Mouse (Mus musculus): ENCODE measurements at regions not wholly inside any gene's neighbourhood (a gene's known extent, or its start where the extent isn't known, plus 50 kb on each side); places are given as distances from the start of the nearest gene placed in this dataset.
A peak's percentile ranks its signal among the peaks of the same experiment; 100 is the strongest.

DNA sequence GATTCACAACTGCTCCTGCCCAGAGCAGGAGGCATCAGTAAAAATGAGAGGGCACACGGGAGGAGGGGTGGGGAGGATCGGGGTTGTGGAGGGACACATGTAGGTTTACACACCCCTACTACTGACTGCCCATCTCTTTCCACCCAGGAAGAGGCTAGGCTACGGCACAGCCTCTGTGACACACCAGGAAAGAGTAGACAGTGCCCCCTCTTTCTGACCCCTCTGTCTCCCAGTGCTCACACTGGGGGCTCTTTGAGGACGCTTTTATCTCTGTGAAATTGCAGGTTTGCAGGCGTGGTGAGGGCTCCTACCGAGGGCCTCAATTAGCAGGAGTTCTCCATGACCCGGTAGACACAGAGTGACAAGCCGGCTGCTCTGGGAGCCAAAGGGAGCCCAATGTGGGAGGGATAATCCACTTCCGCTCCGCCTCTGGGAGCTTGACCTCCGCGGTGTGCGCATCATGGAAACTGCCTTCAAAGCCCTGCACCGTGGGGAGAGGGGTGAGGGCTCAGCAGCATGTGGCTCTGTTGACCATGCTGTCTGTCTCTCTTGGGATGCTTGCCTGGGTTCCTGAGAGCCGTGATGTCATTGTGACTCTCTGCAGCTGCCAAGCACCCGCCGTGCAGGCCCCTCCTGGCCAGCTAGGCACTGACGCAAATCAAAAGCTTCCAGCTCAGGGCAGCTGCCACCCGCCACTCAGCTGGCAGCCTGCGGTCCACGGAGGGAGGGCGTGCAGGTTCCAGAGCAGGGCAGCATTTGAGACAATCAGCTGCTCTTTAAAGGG is 65.1 kb downstream of the Sik1 start:
- H3K36me3 ChIP-seq (ENCODE audit: insufficient read depth, low read length), result no peaks in the 10 kb centered on the region
- H3K27ac ChIP-seq (ENCODE audit: low read length), result peak overlapping the region; percentile 70
- H3K4me1 ChIP-seq (ENCODE audit: insufficient read depth, low read length), result peaks cover 36% of the 10 kb centered on the region
- 9% methylated on average over 22 of the region's 22 CpGs for WGBS
- ATAC-seq (ENCODE audit: low FRiP score, low TSS enrichment), result peak; percentile 61
- no peak overlapping the region for H3K4me3 ChIP-seq (ENCODE audit: low read length)
- H3K9me3 ChIP-seq (ENCODE audit: low read length), result no peaks in the 10 kb centered on the region
- H3K4me2 ChIP-seq (replicated peaks; ENCODE audit: low read depth, low read length), result peak overlapping the region; percentile 37
- H3K9ac ChIP-seq (replicated peaks; ENCODE audit: low read length), result peak overlapping the region; percentile 43; the same call in 1 of the 2 replicates
- H3K27me3 ChIP-seq (ENCODE audit: insufficient read depth, low read length), result no peaks in the 10 kb centered on the region

GRCm38 (mm10) chr17:31791656-31792055 is 63.9 kb downstream of the Sik1 start:
- Histone ChIP-seq H3K4me1 (ENCODE audit: insufficient read depth, low read length) (peaks cover 36% of the 10 kb centered on the region), H3K9ac (replicated peaks; ENCODE audit: low read length) (no peak overlapping the region), H3K4me2 (replicated peaks; ENCODE audit: low read depth, low read length) (no peak overlapping the region), H3K36me3 (ENCODE audit: insufficient read depth, low read length) (no peaks in the 10 kb centered on the region), H3K9me3 (ENCODE audit: low read length) (no peaks in the 10 kb centered on the region), H3K4me3 (ENCODE audit: low read length) (no peak overlapping the region), H3K27me3 (ENCODE audit: insufficient read depth, low read length) (no peaks in the 10 kb centered on the region), H3K27ac (ENCODE audit: low read length) (no peak overlapping the region)
- WGBS, result 95% methylated on average over 17 of the region's 17 CpGs
- ATAC-seq (ENCODE audit: low FRiP score, low TSS enrichment), result no peak

GRCm38 (mm10) chr17:31793040-31793439 is 62.6 kb downstream of the Sik1 start:
- 86% methylated on average over 5 of the region's 5 CpGs for WGBS
- Histone ChIP-seq H3K27me3 (ENCODE audit: insufficient read depth, low read length) (no peaks in the 10 kb centered on the region), H3K9me3 (ENCODE audit: low read length) (no peaks in the 10 kb centered on the region), H3K4me1 (ENCODE audit: insufficient read depth, low read length) (peaks cover 36% of the 10 kb centered on the region), H3K9ac (replicated peaks; ENCODE audit: low read length) (no peak overlapping the region), H3K27ac (ENCODE audit: low read length) (peak overlapping the region; percentile 21; the same call in 1 of the 2 replicates), H3K4me2 (replicated peaks; ENCODE audit: low read depth, low read length) (no peak overlapping the region), H3K36me3 (ENCODE audit: insufficient read depth, low read length) (no peaks in the 10 kb centered on the region), H3K4me3 (ENCODE audit: low read length) (no peak overlapping the region)
- no peak for ATAC-seq (ENCODE audit: low FRiP score, low TSS enrichment)

GRCm38 (mm10) chr17:31793521-31793920 is 62.1 kb downstream of the Sik1 start:
- H3K4me2 ChIP-seq (replicated peaks; ENCODE audit: low read depth, low read length), result no peak overlapping the region
- H3K9ac ChIP-seq (replicated peaks; ENCODE audit: low read length), result no peak overlapping the region
- no peaks in the 10 kb centered on the region for H3K36me3 ChIP-seq (ENCODE audit: insufficient read depth, low read length)
- WGBS, result 53% methylated on average over 10 of the region's 10 CpGs
- H3K27me3 ChIP-seq (ENCODE audit: insufficient read depth, low read length), result no peaks in the 10 kb centered on the region
- peak overlapping the region; percentile 37; the same call in 1 of the 2 replicates for H3K27ac ChIP-seq (ENCODE audit: low read length)
- H3K4me1 ChIP-seq (ENCODE audit: insufficient read depth, low read length), result peaks cover 36% of the 10 kb centered on the region
- H3K9me3 ChIP-seq (ENCODE audit: low read length), result no peaks in the 10 kb centered on the region
- ATAC-seq (ENCODE audit: low FRiP score, low TSS enrichment), result no peak
- no peak overlapping the region for H3K4me3 ChIP-seq (ENCODE audit: low read length)

DNA sequence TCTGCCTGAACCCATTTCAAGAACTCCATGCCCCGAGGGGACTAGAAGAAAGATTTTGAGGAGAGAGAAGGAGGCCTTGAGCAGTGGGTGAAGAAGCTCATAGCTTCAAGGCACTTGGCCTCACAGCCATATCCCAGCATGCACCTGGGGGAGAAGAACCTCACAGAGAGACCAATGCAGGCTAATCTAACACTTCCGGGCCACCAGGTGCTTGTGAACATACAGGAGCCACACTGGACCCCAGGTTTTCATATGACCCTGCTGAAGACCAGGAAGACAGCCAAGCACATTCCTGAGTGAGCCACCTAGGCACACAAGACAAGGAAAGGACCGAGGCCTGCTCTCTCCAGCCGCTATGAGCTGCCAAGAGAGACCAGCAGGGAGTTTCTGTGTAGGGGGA is 61.6 kb downstream of the Sik1 start:
- Histone ChIP-seq H3K27me3 (ENCODE audit: insufficient read depth, low read length) (no peaks in the 10 kb centered on the region), H3K9me3 (ENCODE audit: low read length) (no peaks in the 10 kb centered on the region), H3K27ac (ENCODE audit: low read length) (peak overlapping the region; percentile 37), H3K4me3 (ENCODE audit: low read length) (no peak overlapping the region), H3K9ac (replicated peaks; ENCODE audit: low read length) (no peak overlapping the region), H3K4me2 (replicated peaks; ENCODE audit: low read depth, low read length) (no peak overlapping the region), H3K4me1 (ENCODE audit: insufficient read depth, low read length) (peaks cover 33% of the 10 kb centered on the region), H3K36me3 (ENCODE audit: insufficient read depth, low read length) (no peaks in the 10 kb centered on the region)
- WGBS, result 73% methylated on average over 4 of the region's 4 CpGs
- ATAC-seq (ENCODE audit: low FRiP score, low TSS enrichment), result no peak

Measured in kidney, embryonic 16.5 days (tissue).